Mouse (Mus musculus) CH12.LX (cell line): ENCODE results near the gene Traf3. TPM values are rescaled to one million over a fixed set of nuclear protein-coding genes. Genes with fewer than 3 reads are reported as not detected.

ENCODE experiments used
- DNase-seq: peaks from one replicate; pipeline ENCODE4 v3.0.0-alpha.2; 2013; ENCODE audit errors: extremely low read depth
- H3K27ac ChIP-seq: 2 replicates; pipeline ENCODE4 v1.5.1; 2012; ENCODE audit warnings: low read depth, mild to moderate bottlenecking, control low read depth, moderate library complexity; ENCODE audit not compliant: insufficient read depth
- H3K27me3 ChIP-seq: replicated peaks from 2 replicates; pipeline ENCODE3; 2012; ENCODE audit warnings: inconsistent platforms
- H3K36me3 ChIP-seq, 2 experiments: replicated peaks in 1 of 2; 2 replicates each; pipeline versions ENCODE3 to v1.6.1; 2012; ENCODE audit warnings: inconsistent platforms in 1 of 2, low read length in 1 of 2, mild to moderate bottlenecking in 1 of 2, mixed read lengths in 1 of 2, moderate library complexity in 1 of 2; ENCODE audit not compliant: control insufficient read depth in 1 of 2, insufficient read depth in 1 of 2
- H3K4me1 ChIP-seq, 2 experiments: 2 replicates each; pipeline ENCODE4 v1.6.1; 2012; ENCODE audit warnings: inconsistent platforms in 1 of 2, moderate library complexity in 1 of 2; ENCODE audit not compliant: insufficient read depth in 2 of 2, control insufficient read depth in 1 of 2
- H3K4me2 ChIP-seq: 2 replicates; pipeline ENCODE4 v1.6.1; 2012; ENCODE audit warnings: low read depth, mild to moderate bottlenecking, control low read depth; ENCODE audit not compliant: poor library complexity, insufficient read depth, severe bottlenecking
- H3K4me3 ChIP-seq, 3 experiments: fragments of 150-350 bp in 1 of 3; sonication (generic) in 1 of 3; replicated peaks in 1 of 3; 2 replicates each; pipeline versions ENCODE3 to v1.5.1; 2011 to 2012; ENCODE audit warnings: low read depth in 2 of 3, low read length in 2 of 3, mild to moderate bottlenecking in 2 of 3, moderate library complexity in 2 of 3, control low read depth in 1 of 3, improper control_type of control experiment in 1 of 3, inconsistent platforms in 1 of 3, mixed read lengths in 1 of 3; ENCODE audit not compliant: poor library complexity in 1 of 3
- H3K79me2 ChIP-seq: replicated peaks from 2 replicates; pipeline ENCODE4 v1.6.1; 2012; ENCODE audit warnings: mild to moderate bottlenecking, moderate library complexity; ENCODE audit not compliant: control insufficient read depth, poor library complexity, insufficient read depth, severe bottlenecking; ENCODE audit errors: extremely low read depth
- H3K9ac ChIP-seq: 2 replicates; pipeline ENCODE4 v1.6.1; 2012; ENCODE audit warnings: low read depth, mild to moderate bottlenecking, control low read depth, moderate library complexity; ENCODE audit not compliant: insufficient read depth
- H3K9me3 ChIP-seq: replicated peaks from 2 replicates; pipeline ENCODE3; 2012; ENCODE audit warnings: low read length, inconsistent platforms, mixed read lengths
- BHLHE40 ChIP-seq: IDR thresholded peaks from 2 replicates; pipeline ENCODE4 v1.6.1; 2011; ENCODE audit warnings: mild to moderate bottlenecking, low read depth, low read length, improper control_type of control experiment
- CHD2 ChIP-seq: IDR thresholded peaks from 2 replicates; pipeline ENCODE4 v1.6.1; 2011; ENCODE audit warnings: low read length, improper control_type of control experiment
- E2F4 ChIP-seq: IDR thresholded peaks from 2 replicates; pipeline ENCODE4 v1.6.1; 2011; ENCODE audit warnings: low read depth, low read length, improper control_type of control experiment; ENCODE audit not compliant: insufficient replicate concordance
- ELF1 ChIP-seq: IDR thresholded peaks from 2 replicates; pipeline ENCODE4 v1.6.1; 2014; ENCODE audit warnings: low read depth, mild to moderate bottlenecking, inconsistent platforms, low read length, improper control_type of control experiment
- EP300 ChIP-seq: IDR thresholded peaks from 2 replicates; pipeline ENCODE4 v1.6.1; 2011; ENCODE audit warnings: low read length, improper control_type of control experiment
- ETS1 ChIP-seq: conservative IDR thresholded peaks from 2 replicates; pipeline ENCODE4 v1.6.1; 2012; ENCODE audit warnings: low read depth, mild to moderate bottlenecking, inconsistent platforms, low read length, improper control_type of control experiment, moderate library complexity
- HCFC1 ChIP-seq: IDR thresholded peaks from 2 replicates; pipeline ENCODE4 v1.6.1; 2012; ENCODE audit warnings: low read depth, mild to moderate bottlenecking, inconsistent platforms, low read length, improper control_type of control experiment
- IRF4 ChIP-seq: IDR thresholded peaks from 2 replicates; pipeline ENCODE4 v1.6.1; 2014; ENCODE audit warnings: low read depth, mild to moderate bottlenecking, inconsistent platforms, low read length, improper control_type of control experiment
- JUN ChIP-seq: IDR thresholded peaks from 2 replicates; pipeline ENCODE4 v1.6.1; 2011; ENCODE audit warnings: low read depth, mild to moderate bottlenecking, low read length, improper control_type of control experiment, moderate library complexity; ENCODE audit not compliant: insufficient read depth
- JUND ChIP-seq: conservative IDR thresholded peaks from 2 replicates; pipeline ENCODE4 v1.6.1; 2011; ENCODE audit warnings: low read depth, low read length, improper control_type of control experiment
- KAT2A ChIP-seq: IDR thresholded peaks from 2 replicates; pipeline ENCODE4 v1.6.1; 2012; ENCODE audit warnings: low read length, improper control_type of control experiment, inconsistent platforms; ENCODE audit not compliant: insufficient replicate concordance
- MAFK ChIP-seq: IDR thresholded peaks from 2 replicates; pipeline ENCODE4 v1.6.1; 2011; ENCODE audit warnings: low read length, improper control_type of control experiment; ENCODE audit not compliant: insufficient replicate concordance
- MEF2A ChIP-seq: IDR thresholded peaks from 2 replicates; pipeline ENCODE4 v1.6.1; 2014; ENCODE audit warnings: low read depth, mild to moderate bottlenecking, inconsistent platforms, low read length, improper control_type of control experiment, borderline replicate concordance
- MXI1 ChIP-seq: IDR thresholded peaks from 2 replicates; pipeline ENCODE4 v1.6.1; 2011; ENCODE audit warnings: mild to moderate bottlenecking, low read depth, low read length, improper control_type of control experiment
- NELFE ChIP-seq: IDR thresholded peaks from 2 replicates; pipeline ENCODE4 v1.6.1; 2011; ENCODE audit warnings: low read depth, low read length, improper control_type of control experiment
- NRF1 ChIP-seq: IDR thresholded peaks from 2 replicates; pipeline ENCODE4 v1.6.1; 2014; ENCODE audit warnings: low read depth, mild to moderate bottlenecking, inconsistent platforms, low read length, improper control_type of control experiment, moderate library complexity
- POLR2A ChIP-seq: IDR thresholded peaks from 2 replicates; pipeline ENCODE4 v1.6.1; 2011; ENCODE audit warnings: low read depth, mild to moderate bottlenecking, improper control_type of control experiment, low read length
- POLR2AphosphoS2 ChIP-seq: IDR thresholded peaks from 2 replicates; pipeline ENCODE4 v1.6.1; 2011; ENCODE audit warnings: low read depth, low read length, improper control_type of control experiment
- RAD21 ChIP-seq: IDR thresholded peaks from 2 replicates; pipeline ENCODE4 v1.6.1; 2011; ENCODE audit warnings: low read depth, mild to moderate bottlenecking, low read length, improper control_type of control experiment, moderate library complexity
- SMC3 ChIP-seq: IDR thresholded peaks from 2 replicates; pipeline ENCODE4 v1.6.1; 2011; ENCODE audit warnings: low read depth, low read length, improper control_type of control experiment
- TBP ChIP-seq: conservative IDR thresholded peaks from 2 replicates; pipeline ENCODE4 v1.6.1; 2011; ENCODE audit warnings: low read depth, low read length, improper control_type of control experiment
- TCF12 ChIP-seq: IDR thresholded peaks from 2 replicates; pipeline ENCODE4 v1.6.1; 2014; ENCODE audit warnings: low read depth, mild to moderate bottlenecking, inconsistent platforms, low read length, improper control_type of control experiment
- UBTF ChIP-seq: IDR thresholded peaks from 2 replicates; pipeline ENCODE4 v1.6.1; 2012; ENCODE audit warnings: low read depth, mild to moderate bottlenecking, inconsistent platforms, low read length, improper control_type of control experiment, moderate library complexity
- USF1 ChIP-seq: IDR thresholded peaks from 2 replicates; pipeline ENCODE4 v1.6.1; 2014; ENCODE audit warnings: low read depth, mild to moderate bottlenecking, inconsistent platforms, low read length, improper control_type of control experiment
- ZC3H11A ChIP-seq: IDR thresholded peaks from 2 replicates; pipeline ENCODE4 v1.6.1; 2012; ENCODE audit warnings: low read depth, mild to moderate bottlenecking, inconsistent platforms, low read length, improper control_type of control experiment
- ZKSCAN1 ChIP-seq: IDR thresholded peaks from 2 replicates; pipeline ENCODE4 v1.6.1; 2012; ENCODE audit warnings: low read depth, inconsistent platforms, low read length, improper control_type of control experiment, borderline replicate concordance
- ZNF384 ChIP-seq: IDR thresholded peaks from 2 replicates; pipeline ENCODE4 v1.6.1; 2012; ENCODE audit warnings: low read depth, low read length, improper control_type of control experiment, inconsistent platforms
- dilution Hi-C: fragments of 300-500 bp; cut with MboI; formaldehyde crosslinking; loops from 2 replicates; pipeline ENCODE4 v1.14.3; 2020; ENCODE audit warnings: low sequenced_read_pairs; ENCODE audit not compliant: extremely low pct_unique_long_range_greater_than_20kb, extremely low pct_ligation_motif_present
- in situ Hi-C: fragments of 300-500 bp; cut with MboI; formaldehyde crosslinking; loops from 3 replicates; pipeline ENCODE4 v1.14.3; 2019; ENCODE audit warnings: low sequenced_read_pairs, low pct_ligation_motif_present, low pct_unique_long_range_greater_than_20kb, mixed read lengths
- polyA plus RNA-seq: library from polyadenylated mRNA; unstranded; fragments of >175 nt; gene quantifications from 2 replicates; pipeline ENCODE4 v1.2.1, GENCODE M21; 2012; ENCODE audit warnings: low read depth; ENCODE audit not compliant: insufficient read length
- total RNA-seq, 2 experiments: library from RNA; depleted of rRNA; stranded (reverse); fragments of 300-350 nt in 1 of 2; fragments of >200 nt in 1 of 2; gene quantifications; 2 replicates each; pipeline ENCODE4 v1.2.3; 2012 to 2014

Traf3 gene
- total and polyA plus RNA-seq, 3 experiments, result 10.9 to 33.1 (median 17.5) TPM

DNA sequence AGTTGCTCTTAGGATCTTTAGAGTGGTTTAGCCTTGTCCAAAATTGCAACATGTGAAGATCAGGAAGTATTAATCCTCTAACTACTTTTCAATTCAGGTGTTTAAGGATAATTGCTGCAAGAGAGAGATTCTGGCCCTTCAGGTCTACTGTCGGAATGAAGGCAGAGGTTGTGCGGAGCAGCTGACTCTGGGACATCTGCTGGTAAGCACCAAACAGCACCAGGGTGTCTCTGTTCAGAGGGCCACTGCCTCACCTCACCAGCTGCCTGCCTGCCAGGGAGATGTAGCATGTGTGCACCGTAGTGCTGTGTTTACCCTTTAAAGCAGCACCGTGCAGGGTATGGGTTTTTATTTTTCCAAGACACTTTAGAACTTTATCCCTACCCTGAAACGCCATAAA, 76.2 kb downstream of the Traf3 start:
- in situ Hi-C loops, result no loop called here
- dilution Hi-C loops, result no loop called here

GRCm38 (mm10) chr12:111243733-111244132, 77.6 kb downstream of the Traf3 start:
- H3K27me3 ChIP-seq, result no peaks in the 10 kb centered on the region
- in situ Hi-C loops (no loop called here), dilution Hi-C loops (no loop called here)
- H3K9me3 ChIP-seq, result no peaks in the 10 kb centered on the region
- no peak for DNase-seq
- peaks cover 4 to 9% of the 10 kb centered on the region in 2 experiments; a peak in 3 of 4 replicates for H3K4me1 ChIP-seq
- H3K9ac ChIP-seq, result no peak overlapping the region
- H3K79me2 ChIP-seq, result no peaks in the 10 kb centered on the region
- H3K4me3 ChIP-seq, result no peak overlapping the region
- peaks cover 84 to 97% of the 10 kb centered on the region in 2 experiments for H3K36me3 ChIP-seq
- H3K4me2 ChIP-seq, result no peak overlapping the region
- no peak overlapping the region for H3K27ac ChIP-seq
- no peak for TF ChIP-seq NRF1
- TF ChIP-seq KAT2A, result no peak
- no peak for TF ChIP-seq POLR2A
- no peak for TF ChIP-seq POLR2AphosphoS2
- TF ChIP-seq TCF12, result no peak
- TF ChIP-seq EP300, result no peak
- no peak for TF ChIP-seq BHLHE40
- no peak for TF ChIP-seq E2F4
- TF ChIP-seq ELF1, result no peak
- no peak for TF ChIP-seq HCFC1
- no peak for TF ChIP-seq ZC3H11A
- no peak for TF ChIP-seq MAFK
- TF ChIP-seq CHD2, result no peak
- TF ChIP-seq SMC3, result no peak
- TF ChIP-seq JUND, result no peak

More for the DNA sequence above, 76.2 kb downstream of the Traf3 start:
- Histone ChIP-seq H3K27me3 (no peaks in the 10 kb centered on the region), H3K27ac (no peak overlapping the region), H3K9ac (no peak overlapping the region), H3K36me3 (peaks cover 83 to 97% of the 10 kb centered on the region in 2 experiments), H3K4me2 (no peak overlapping the region), H3K9me3 (no peaks in the 10 kb centered on the region), H3K79me2 (no peaks in the 10 kb centered on the region), H3K4me1 (peaks cover 16 to 23% of the 10 kb centered on the region in 2 experiments), H3K4me3 (no peak overlapping the region)
- no peak for DNase-seq
- TF ChIP-seq UBTF (no peak), BHLHE40 (no peak), ZKSCAN1 (no peak), CHD2 (no peak), HCFC1 (no peak), SMC3 (no peak), TBP (no peak), ZNF384 (no peak), EP300 (no peak), ETS1 (no peak), RAD21 (no peak), JUND (no peak), MEF2A (no peak), MXI1 (no peak), IRF4 (no peak), ELF1 (no peak), JUN (no peak), USF1 (no peak), NELFE (no peak)
